Mouse (Mus musculus) left cerebral cortex, adult 2 months (tissue): ENCODE measurements around the gene Zfp773. TPM values are rescaled to one million over a fixed set of nuclear protein-coding genes. Genes with fewer than 3 reads are reported as not detected.
"Not testable (repeated sequence)": the region's sequence is repeated elsewhere in the genome, so short reads cannot be mapped to it uniquely, and the experiment has no call there.

Experiments
- DNase-seq, 2 experiments: peaks; one replicate each; pipeline ENCODE4 v3.0.0; 2021 to 2022; ENCODE audit warnings: low spot score in 2 of 2, mixed read lengths in 1 of 2; ENCODE audit errors: extremely low spot score in 1 of 2
- H3K27ac ChIP-seq: fragments of 200-600 bp; 2 replicates; pipeline ENCODE4 v1.8.1; 2022
- H3K4me3 ChIP-seq: fragments of 200-600 bp; 2 replicates; pipeline ENCODE4 v1.8.1; 2022
- CTCF ChIP-seq: fragments of 200-600 bp; IDR thresholded peaks from 2 replicates; pipeline ENCODE4 v1.8.1; 2022; ENCODE audit warnings: antibody characterized with exemption, mild to moderate bottlenecking, moderate library complexity
- intact Hi-C: fragments of 180-260 bp; cut with DNase I; formaldehyde crosslinking; loops from one replicate; pipeline ENCODE4 v1.15.1; 2025
- long read RNA-seq, 2 experiments: library from polyadenylated mRNA; stranded (forward); transcript quantifications; one replicate each; pipeline ENCODE4 v2.0.0; 2021; ENCODE audit warnings: borderline mapping rate in 2 of 2
- total RNA-seq, 2 experiments: library from RNA; stranded (reverse); gene quantifications; 2 replicates each; pipeline ENCODE4 v1.2.3; 2021

Gene Zfp773
- total RNA-seq, result 1 to 10 TPM; 2.3 to 2.5 TPM
- long read RNA-seq, experiment 1, transcript Zfp773-201 (4 exons, 3,028 nt), result major isoform, 5 of 6 reads
- long read RNA-seq, experiment 1, partial matches to known transcripts, result 1 of 6 reads
- long read RNA-seq, experiment 1, other reads (novel, unspliced or antisense), result 0 of 6 reads
- long read RNA-seq, experiment 2, partial matches to known transcripts, result 0 of 4 reads
- long read RNA-seq, experiment 2, other reads (novel, unspliced or antisense), result 1 of 4 reads

DNA sequence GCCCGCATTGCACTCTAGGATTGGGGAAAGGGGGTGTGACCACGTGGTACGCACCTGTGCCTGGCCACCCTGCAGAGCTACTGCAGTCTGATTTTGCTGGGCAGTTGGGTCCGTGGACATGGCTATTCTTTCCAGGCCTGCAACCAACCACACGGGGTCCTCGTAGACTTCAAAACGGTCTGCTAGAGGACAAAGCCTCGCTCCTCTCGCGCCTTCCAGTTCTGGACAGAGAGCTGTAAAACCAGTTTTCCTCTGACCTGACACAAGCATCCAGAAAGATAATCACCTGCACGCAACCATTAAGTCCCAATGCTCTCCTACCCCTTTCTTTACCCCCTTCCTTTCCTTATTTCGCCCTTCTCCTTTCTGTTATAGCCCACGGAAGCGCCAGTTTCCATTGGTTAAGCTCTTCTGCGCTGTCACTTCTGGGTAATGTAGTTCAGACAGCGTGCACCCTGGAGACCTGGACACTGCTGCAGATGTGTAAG, at the start of gene Zfp773:
TSS of gene Zfp773 (minus strand) at position 377 of the 488 bp plus-strand sequence.
- peak; percentile 55 for TF ChIP-seq CTCF
- intact Hi-C loops, result loop anchor here (5.0 kb wide), 3 partner anchors 36 to 161 kb away; partner anchors contain the start of genes Gm45844 and Zfp418

GRCm38 (mm10) chr7:7185897-7186296, 49.3 kb upstream of the Zfp773 start:
- TF ChIP-seq CTCF, result no peak
- no peak overlapping the region for H3K4me3 ChIP-seq
- H3K27ac ChIP-seq, result no peak overlapping the region
- intact Hi-C loops, result loop anchor here (5.0 to 10.0 kb wide), 3 partner anchors 64 to 601 kb away; partner anchors contain the start of gene Zfp954
- no peak for DNase-seq

More for the DNA sequence above, at the start of gene Zfp773:
- Histone ChIP-seq H3K27ac (peak within 1 kb of the TSS; percentile 71), H3K4me3 (peak within 1 kb of the TSS; percentile 64)
- peak; percentile 56 to 58 for DNase-seq

- DNase-seq, result peak; percentile 55 to 59
- TF ChIP-seq CTCF, result no peak; the same call in none of the 2 replicates
- intact Hi-C loops, result loop anchor here (1.0 to 10.0 kb wide), 4 partner anchors 34 to 227 kb away; partner anchors contain the start of genes Zfp773 and Zfp954
- peak within 1 kb of the TSS; percentile 86 for H3K4me3 ChIP-seq
- H3K27ac ChIP-seq, result peak within 1 kb of the TSS; percentile 72
Observed at GRCm38 (mm10) chr7:7171227-7172147, 34.9 kb upstream of the Zfp773 start, which contains the start of gene Zfp418. Zfp418 (plus strand) TSS chr7:7171330.

- no peak for DNase-seq
- no peak for TF ChIP-seq CTCF
- intact Hi-C loops, result no loop called here
- no peak overlapping the region for H3K27ac ChIP-seq
- H3K4me3 ChIP-seq, result no peak overlapping the region
Observed at GRCm38 (mm10) chr7:7145991-7146608, 9.5 kb upstream of the Zfp773 start.

DNA sequence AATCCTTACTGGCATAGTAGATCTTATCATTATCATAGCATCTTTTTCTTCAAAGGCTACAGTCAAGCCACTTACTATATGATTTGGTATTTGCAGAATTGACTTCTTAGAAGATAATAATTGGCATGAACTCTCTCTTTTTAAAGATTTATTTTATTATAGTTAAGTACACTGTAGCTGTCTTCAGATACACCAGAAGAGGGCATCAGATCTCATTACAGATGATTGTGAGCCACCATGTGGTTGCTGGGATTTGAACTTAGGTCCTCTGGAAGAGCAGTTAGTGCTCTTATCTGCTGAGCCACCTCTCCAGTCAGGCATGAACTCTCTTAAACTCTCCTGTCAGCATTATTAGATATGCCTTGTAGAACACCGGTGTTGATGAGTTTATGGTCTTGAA, 7.7 kb upstream of the Zfp773 start:
- no peak for TF ChIP-seq CTCF

GRCm38 (mm10) chr7:7132751-7133150, 3.8 kb downstream of the Zfp773 start:
- intact Hi-C loops, result no loop called here
- H3K4me3 ChIP-seq, result no peak overlapping the region
- no peak overlapping the region for H3K27ac ChIP-seq
- no peak for DNase-seq
- no peak for TF ChIP-seq CTCF

More for the DNA sequence above, 7.7 kb upstream of the Zfp773 start:
- Histone ChIP-seq H3K27ac (no peak overlapping the region), H3K4me3 (no peak overlapping the region)
- DNase-seq, result no peak
- intact Hi-C loops, result no loop called here

GRCm38 (mm10) chr7:7130491-7131124, 5.9 kb downstream of the Zfp773 start:
- DNase-seq, intact Hi-C loops, H3K27ac ChIP-seq, H3K4me3 ChIP-seq: not testable (repeated sequence)

DNA sequence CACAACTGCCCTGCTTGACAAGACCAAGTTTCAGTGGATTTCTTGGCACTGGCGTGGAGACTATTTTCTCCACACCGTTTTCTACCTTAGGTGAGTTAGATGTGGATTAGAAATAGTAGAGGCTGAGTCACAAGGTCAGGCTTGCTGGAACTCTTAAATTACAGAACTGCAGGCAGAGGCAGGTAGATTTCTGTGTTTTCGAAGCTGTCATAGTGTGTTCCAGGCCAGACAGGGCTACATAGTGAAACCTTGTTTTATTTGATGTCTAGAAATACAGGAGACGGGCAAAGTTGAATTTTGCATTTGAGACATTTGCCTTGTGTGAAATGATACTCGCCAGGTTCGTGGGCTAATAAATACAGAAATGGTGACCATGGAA, 15.0 kb downstream of the Zfp773 start:
- intact Hi-C loops, result loop anchor here (1.0 to 10.0 kb wide), 4 partner anchors 50 to 177 kb away; partner anchors contain the start of gene Zfp418
- no peak for TF ChIP-seq CTCF
- peak overlapping the region; percentile 77 for H3K4me3 ChIP-seq
- peak overlapping the region; percentile 45; the same call in 1 of the 2 replicates for H3K27ac ChIP-seq
- no peak for DNase-seq

- H3K4me3 ChIP-seq, result peak within 1 kb of the TSS; percentile 77
- DNase-seq, result peak; percentile 85 to 86
- H3K27ac ChIP-seq, result peak within 1 kb of the TSS; percentile 87
- intact Hi-C loops, result loop anchor here (1.0 to 10.0 kb wide), 4 partner anchors 50 to 176 kb away; partner anchors contain the start of gene Zfp418
- TF ChIP-seq CTCF, result peak; percentile 34
Observed at GRCm38 (mm10) chr7:7120921-7121601, 15.5 kb downstream of the Zfp773 start, which contains the start of gene Zfp954. Zfp954 (minus strand) TSS chr7:7121488.

DNA sequence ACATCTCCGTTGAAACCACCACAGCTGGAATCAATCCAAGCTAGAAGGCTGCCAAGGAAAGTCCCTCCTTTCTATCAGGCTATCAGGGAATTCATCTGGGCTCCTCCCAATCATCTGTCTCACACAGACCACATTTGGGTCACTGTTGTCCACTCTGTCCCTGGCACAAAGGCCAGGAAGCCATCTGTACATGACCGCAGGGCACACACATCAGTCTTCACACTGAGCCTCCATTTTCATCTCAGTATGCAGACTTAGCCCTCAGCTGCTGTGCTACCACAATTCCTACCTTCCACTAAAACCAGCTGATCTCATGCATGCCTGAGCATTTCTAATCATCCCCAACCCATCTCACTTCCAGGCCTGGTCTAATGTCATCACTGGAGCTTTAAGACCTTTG, 18.1 kb downstream of the Zfp773 start:
- intact Hi-C loops, result no loop called here
- no peak for DNase-seq
- no peak overlapping the region for H3K27ac ChIP-seq
- no peak overlapping the region for H3K4me3 ChIP-seq
- no peak for TF ChIP-seq CTCF
